Mouse (Mus musculus) kidney, embryonic 15.5 days (tissue): ENCODE measurements around the gene Plekhg6. TPM values are rescaled to one million over a fixed set of nuclear protein-coding genes. Genes with fewer than 3 reads are reported as not detected.

Source experiments
- ATAC-seq: fragments of 200-750 bp; cut with Nextera tagmentation; replicated peaks from 2 replicates; pipeline ENCODE4 v1.8.0; 2017; ENCODE audit warnings: moderate TSS enrichment; ENCODE audit not compliant: low FRiP score
- H3K27ac ChIP-seq: fragments of 300-500 bp; sonication (generic); 2 replicates; pipeline ENCODE4 v1.5.1; 2015; ENCODE audit warnings: mild to moderate bottlenecking, inconsistent platforms
- H3K27me3 ChIP-seq: fragments of 300-500 bp; sonication (generic); 2 replicates; pipeline ENCODE4 v1.6.1; 2015; ENCODE audit warnings: inconsistent platforms
- H3K36me3 ChIP-seq: fragments of 300-500 bp; sonication (generic); 2 replicates; pipeline ENCODE4 v1.6.1; 2015; ENCODE audit warnings: inconsistent platforms
- H3K4me1 ChIP-seq: fragments of 300-500 bp; sonication (generic); 2 replicates; pipeline ENCODE4 v1.6.1; 2015; ENCODE audit warnings: inconsistent platforms
- H3K4me2 ChIP-seq: fragments of 300-500 bp; sonication (generic); 2 replicates; pipeline ENCODE4 v1.6.1; 2015; ENCODE audit warnings: moderate library complexity, mild to moderate bottlenecking, inconsistent platforms
- H3K4me3 ChIP-seq: fragments of 300-500 bp; sonication (generic); replicated peaks from 2 replicates; pipeline ENCODE4 v1.5.1; 2015; ENCODE audit warnings: mild to moderate bottlenecking, inconsistent platforms
- H3K9ac ChIP-seq: fragments of 300-500 bp; sonication (generic); 2 replicates; pipeline ENCODE4 v1.6.1; 2015; ENCODE audit warnings: mild to moderate bottlenecking, inconsistent platforms
- H3K9me3 ChIP-seq: fragments of 300-500 bp; sonication (generic); replicated peaks from 2 replicates; pipeline ENCODE4 v1.6.1; 2016; ENCODE audit warnings: inconsistent platforms
- WGBS: fragments of 180-500 bp; shearing (Covaris S2); methylation state at CpG from one replicate; pipeline ENCODE4 v1.1.7; 2015; ENCODE audit warnings: mixed read lengths; 5-methylcytosine and 5-hydroxymethylcytosine counted together
- polyA plus RNA-seq: library from polyadenylated mRNA; unstranded; fragments of >200 nt; fragmentation: Nextera tagmentation; extraction: Ambion mirVana; gene quantifications from 2 replicates; pipeline ENCODE4 v1.2.1, GENCODE M21; 2015

Gene Plekhg6
- polyA plus RNA-seq, 1 experiment from 2014 or later, result 4.7 TPM

- Histone ChIP-seq H3K36me3 (peaks cover 61% of the 10 kb centered on the region), H3K4me1 (peaks cover 66% of the 10 kb centered on the region), H3K4me3 (no peak overlapping the region), H3K9me3 (no peaks in the 10 kb centered on the region), H3K27me3 (0 out of 2 replicates have a peak, but pooled peaks cover 4% of the 10 kb centered on the region), H3K27ac (no peak overlapping the region), H3K9ac (no peak overlapping the region), H3K4me2 (no peak overlapping the region)
- ATAC-seq, result no peak
- 45% methylated on average over 9 of the region's 9 CpGs for WGBS
Measured at GRCm38 (mm10) chr6:125359999-125360398, 20.6 kb downstream of the Plekhg6 start.

GRCm38 (mm10) chr6:125357334-125357733 is 23.3 kb downstream of the Plekhg6 start:
- no peak for ATAC-seq
- no peak overlapping the region for H3K4me3 ChIP-seq
- H3K9ac ChIP-seq, result no peak overlapping the region
- no peak overlapping the region for H3K27ac ChIP-seq
- H3K4me1 ChIP-seq, result peaks cover 69% of the 10 kb centered on the region
- no peak overlapping the region for H3K4me2 ChIP-seq
- peaks cover 55% of the 10 kb centered on the region for H3K36me3 ChIP-seq
- WGBS, result 74% methylated on average over 15 of the region's 15 CpGs
- no peaks in the 10 kb centered on the region for H3K9me3 ChIP-seq
- no peaks in the 10 kb centered on the region for H3K27me3 ChIP-seq

GRCm38 (mm10) chr6:125356264-125356663 is 24.3 kb downstream of the Plekhg6 start:
- Histone ChIP-seq H3K4me2 (no peak overlapping the region), H3K27ac (peak overlapping the region; percentile 54; the same call in 1 of the 2 replicates), H3K36me3 (peaks cover 44% of the 10 kb centered on the region), H3K9ac (no peak overlapping the region), H3K4me3 (no peak overlapping the region), H3K27me3 (no peaks in the 10 kb centered on the region), H3K4me1 (peaks cover 69% of the 10 kb centered on the region), H3K9me3 (no peaks in the 10 kb centered on the region)
- ATAC-seq, result no peak
- WGBS, result 21% methylated on average over 8 of the region's 8 CpGs

GRCm38 (mm10) chr6:125355197-125355741 is 25.3 kb downstream of the Plekhg6 start:
- H3K4me1 ChIP-seq, result peaks cover 75% of the 10 kb centered on the region

GRCm38 (mm10) chr6:125354352-125355151 is 26.0 kb downstream of the Plekhg6 start:
- peak overlapping the region; percentile 32; the same call in 1 of the 2 replicates for H3K9ac ChIP-seq
- peaks cover 75% of the 10 kb centered on the region for H3K4me1 ChIP-seq
- 8% methylated on average over 14 of the region's 14 CpGs for WGBS
- H3K4me3 ChIP-seq, result peak overlapping the region; percentile 4; the same call in 1 of the 2 replicates
- H3K27me3 ChIP-seq, result no peaks in the 10 kb centered on the region
- H3K27ac ChIP-seq, result peak overlapping the region; percentile 70
- H3K36me3 ChIP-seq, result peaks cover 27% of the 10 kb centered on the region
- peak; percentile 56 for ATAC-seq
- no peaks in the 10 kb centered on the region for H3K9me3 ChIP-seq
- H3K4me2 ChIP-seq, result peak overlapping the region; percentile 44

More at GRCm38 (mm10) chr6:125355197-125355741, 25.3 kb downstream of the Plekhg6 start:
- peak; percentile 3; the same call in 1 of the 2 replicates for ATAC-seq
- WGBS, result 8% methylated on average over 10 of the region's 10 CpGs
- peak overlapping the region; percentile 44 for H3K4me2 ChIP-seq
- no peaks in the 10 kb centered on the region for H3K9me3 ChIP-seq
- H3K9ac ChIP-seq, result 0 out of 2 replicates have a peak overlapping the region, but pooled peaks have one; percentile 24
- H3K36me3 ChIP-seq, result peaks cover 34% of the 10 kb centered on the region
- no peaks in the 10 kb centered on the region for H3K27me3 ChIP-seq
- peak overlapping the region; percentile 70 for H3K27ac ChIP-seq
- H3K4me3 ChIP-seq, result peak overlapping the region; percentile 10; the same call in 1 of the 2 replicates

GRCm38 (mm10) chr6:125353655-125354054 is 26.9 kb downstream of the Plekhg6 start:
- Histone ChIP-seq H3K9ac (peak overlapping the region; percentile 32; the same call in 1 of the 2 replicates), H3K36me3 (peaks cover 18% of the 10 kb centered on the region), H3K4me1 (peaks cover 82% of the 10 kb centered on the region), H3K4me2 (peak overlapping the region; percentile 44), H3K27ac (peak overlapping the region; percentile 70), H3K4me3 (peak overlapping the region; percentile 4; the same call in 1 of the 2 replicates), H3K27me3 (no peaks in the 10 kb centered on the region), H3K9me3 (no peaks in the 10 kb centered on the region)
- WGBS, result 64% methylated on average over 4 of the region's 4 CpGs
- ATAC-seq, result no peak

GRCm38 (mm10) chr6:125353221-125353620 is 27.4 kb downstream of the Plekhg6 start:
- H3K27ac ChIP-seq, result peak overlapping the region; percentile 70
- H3K9me3 ChIP-seq, result no peaks in the 10 kb centered on the region
- 67% methylated on average over 11 of the region's 11 CpGs for WGBS
- peak overlapping the region; percentile 44; the same call in 1 of the 2 replicates for H3K4me2 ChIP-seq
- no peak for ATAC-seq
- peaks cover 14% of the 10 kb centered on the region for H3K36me3 ChIP-seq
- H3K4me1 ChIP-seq, result peaks cover 86% of the 10 kb centered on the region
- H3K27me3 ChIP-seq, result no peaks in the 10 kb centered on the region
- H3K9ac ChIP-seq, result no peak overlapping the region; the same call in 1 of the 2 replicates
- no peak overlapping the region for H3K4me3 ChIP-seq

- no peak for ATAC-seq
- Histone ChIP-seq H3K4me1 (peaks cover 85% of the 10 kb centered on the region), H3K9ac (no peak overlapping the region)
Measured at GRCm38 (mm10) chr6:125352811-125353210, 27.8 kb downstream of the Plekhg6 start.

GRCm38 (mm10) chr6:125352046-125352384 is 28.6 kb downstream of the Plekhg6 start:
- H3K27ac ChIP-seq, result no peak overlapping the region
- H3K27me3 ChIP-seq, result no peaks in the 10 kb centered on the region
- H3K9ac ChIP-seq, result no peak overlapping the region
- 0 out of 2 replicates have a peak overlapping the region, but pooled peaks have one; percentile 12 for H3K4me3 ChIP-seq
- no peaks in the 10 kb centered on the region for H3K9me3 ChIP-seq
- peaks cover 2% of the 10 kb centered on the region for H3K36me3 ChIP-seq
- 61% methylated on average over 5 of the region's 5 CpGs for WGBS
- peaks cover 79% of the 10 kb centered on the region for H3K4me1 ChIP-seq
- H3K4me2 ChIP-seq, result peak overlapping the region; percentile 90
- ATAC-seq, result no peak

More at GRCm38 (mm10) chr6:125352811-125353210, 27.8 kb downstream of the Plekhg6 start:
- Histone ChIP-seq H3K27me3 (no peaks in the 10 kb centered on the region), H3K4me3 (no peak overlapping the region), H3K36me3 (peaks cover 9% of the 10 kb centered on the region), H3K4me2 (peak overlapping the region; percentile 44; the same call in 1 of the 2 replicates), H3K9me3 (no peaks in the 10 kb centered on the region), H3K27ac (peak overlapping the region; percentile 50)
- WGBS, result 57% methylated on average over 4 of the region's 4 CpGs

- Histone ChIP-seq H3K4me1 (peaks cover 75% of the 10 kb centered on the region), H3K27ac (peak overlapping the region; percentile 91; the same call in 1 of the 2 replicates), H3K9me3 (no peaks in the 10 kb centered on the region), H3K27me3 (no peaks in the 10 kb centered on the region), H3K9ac (no peak overlapping the region), H3K36me3 (no peaks in the 10 kb centered on the region), H3K4me2 (peak overlapping the region; percentile 90), H3K4me3 (peak overlapping the region; percentile 71)
- no peak for ATAC-seq
- 56% methylated on average over 8 of the region's 8 CpGs for WGBS
Measured at GRCm38 (mm10) chr6:125351368-125352045, 29.1 kb downstream of the Plekhg6 start.

GRCm38 (mm10) chr6:125350995-125351324 is 29.6 kb downstream of the Plekhg6 start:
- 70% methylated on average over 2 of the region's 2 CpGs for WGBS
- peak overlapping the region; percentile 80 for H3K9ac ChIP-seq

More at GRCm38 (mm10) chr6:125350995-125351324, 29.6 kb downstream of the Plekhg6 start:
- Histone ChIP-seq H3K9me3 (no peaks in the 10 kb centered on the region), H3K27me3 (no peaks in the 10 kb centered on the region), H3K4me1 (peaks cover 70% of the 10 kb centered on the region), H3K27ac (peak overlapping the region; percentile 91), H3K4me2 (peak overlapping the region; percentile 90), H3K4me3 (peak overlapping the region; percentile 71), H3K36me3 (no peaks in the 10 kb centered on the region)
- no peak for ATAC-seq
